Mouse (Mus musculus): ENCODE data around the gene 1700020N01Rik. TPM values are rescaled to one million over a fixed set of nuclear protein-coding genes. Genes with fewer than 3 reads are reported as not detected.

1700020N01Rik gene
- total and polyA plus RNA-seq, 3 experiments, result not detected

DNA sequence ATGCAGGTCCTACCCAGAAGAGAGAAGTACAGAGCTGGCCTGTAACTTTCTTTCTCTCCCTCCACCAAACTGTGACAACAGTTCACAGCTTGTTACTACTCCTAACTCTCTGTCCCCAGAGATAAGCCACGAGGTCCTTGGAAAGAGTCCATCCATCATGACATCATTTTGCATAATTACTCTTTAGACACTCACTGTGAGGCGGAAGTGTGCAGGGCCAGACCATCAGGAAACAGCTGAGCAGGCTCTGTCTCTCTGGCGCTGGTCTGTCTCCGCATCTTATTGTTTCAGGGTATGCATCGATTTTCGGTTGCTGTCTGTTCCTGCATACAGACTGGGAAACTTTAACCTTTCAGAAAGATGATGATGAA, 43.8 kb downstream of the 1700020N01Rik start:
- TF ChIP-seq POLR2AphosphoS5 (IDR thresholded peaks at IDR 0.05; ENCODE audit: insufficient replicate concordance, low read depth, low read length) (no peak), TAL1 (conservative IDR thresholded peaks at IDR 0.05; ENCODE audit: low read depth, low read length) (no peak), GATA1 (IDR thresholded peaks at IDR 0.05; ENCODE audit: borderline replicate concordance, low read length) (no peak), CTCF (IDR thresholded peaks at IDR 0.05; ENCODE audit: low read depth, low read length) (no peak), GATA2 (IDR thresholded peaks at IDR 0.05; ENCODE audit: borderline replicate concordance, low read depth, low read length) (no peak)

DNA sequence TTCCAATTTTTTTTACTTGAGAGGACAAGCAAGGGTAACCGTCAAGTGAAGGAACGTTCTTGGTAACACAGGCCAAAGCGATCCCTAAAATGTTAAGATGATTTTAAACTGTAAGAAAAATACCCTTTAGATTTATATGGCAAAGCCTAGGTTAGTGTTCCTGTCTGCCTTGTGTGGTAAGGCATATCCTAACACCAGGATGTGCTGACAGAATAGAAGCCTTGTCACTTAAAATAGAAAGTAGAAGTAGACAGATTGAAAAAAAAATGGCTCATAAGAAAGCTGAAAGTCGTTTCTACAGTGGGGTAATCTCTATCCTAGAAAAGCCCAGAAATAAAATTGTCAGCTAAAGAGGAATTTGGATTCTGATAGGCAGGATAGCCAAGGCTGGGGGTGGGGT, 58.4 kb downstream of the 1700020N01Rik start:
- DNase-seq (ENCODE audit: low spot score), result no peak
- H3K36me3 ChIP-seq (replicated peaks), result no peaks in the 10 kb centered on the region
- ATAC-seq (ENCODE audit: extremely low read depth, insufficient number of reproducible peaks, low FRiP score, poor library complexity, severe bottlenecking), result no peak
- TF ChIP-seq CTCF (IDR thresholded peaks at IDR 0.05; ENCODE audit: low read depth, low read length) (no peak), POLR2AphosphoS5 (IDR thresholded peaks at IDR 0.05; ENCODE audit: insufficient replicate concordance, low read depth, low read length) (no peak), GATA1 (IDR thresholded peaks at IDR 0.05; ENCODE audit: borderline replicate concordance, low read length) (no peak), TAL1 (conservative IDR thresholded peaks at IDR 0.05; ENCODE audit: low read depth, low read length) (no peak), GATA2 (IDR thresholded peaks at IDR 0.05; ENCODE audit: borderline replicate concordance, low read depth, low read length) (no peak)
- H3K4me3 ChIP-seq (ENCODE audit: low read depth, low read length), result no peak overlapping the region
- 0 out of 2 replicates have a peak, but pooled peaks cover 2% of the 10 kb centered on the region for H3K27me3 ChIP-seq (ENCODE audit: insufficient read depth, low read length)
- H3K9me3 ChIP-seq (replicated peaks), result no peaks in the 10 kb centered on the region
- H3K4me1 ChIP-seq (ENCODE audit: insufficient read depth, low read depth, low read length), result peaks cover 11% of the 10 kb centered on the region; the same call in 1 of the 2 replicates

More for the DNA sequence above, 43.8 kb downstream of the 1700020N01Rik start:
- Histone ChIP-seq H3K4me1 (ENCODE audit: insufficient read depth, low read depth, low read length) (peaks cover 32% of the 10 kb centered on the region), H3K4me3 (ENCODE audit: low read depth, low read length) (no peak overlapping the region), H3K9me3 (replicated peaks) (no peaks in the 10 kb centered on the region), H3K36me3 (replicated peaks) (no peaks in the 10 kb centered on the region), H3K27me3 (ENCODE audit: insufficient read depth, low read length) (no peaks in the 10 kb centered on the region)
- no peak for DNase-seq (ENCODE audit: low spot score)
- ATAC-seq (ENCODE audit: extremely low read depth, insufficient number of reproducible peaks, low FRiP score, poor library complexity, severe bottlenecking), result no peak

DNA sequence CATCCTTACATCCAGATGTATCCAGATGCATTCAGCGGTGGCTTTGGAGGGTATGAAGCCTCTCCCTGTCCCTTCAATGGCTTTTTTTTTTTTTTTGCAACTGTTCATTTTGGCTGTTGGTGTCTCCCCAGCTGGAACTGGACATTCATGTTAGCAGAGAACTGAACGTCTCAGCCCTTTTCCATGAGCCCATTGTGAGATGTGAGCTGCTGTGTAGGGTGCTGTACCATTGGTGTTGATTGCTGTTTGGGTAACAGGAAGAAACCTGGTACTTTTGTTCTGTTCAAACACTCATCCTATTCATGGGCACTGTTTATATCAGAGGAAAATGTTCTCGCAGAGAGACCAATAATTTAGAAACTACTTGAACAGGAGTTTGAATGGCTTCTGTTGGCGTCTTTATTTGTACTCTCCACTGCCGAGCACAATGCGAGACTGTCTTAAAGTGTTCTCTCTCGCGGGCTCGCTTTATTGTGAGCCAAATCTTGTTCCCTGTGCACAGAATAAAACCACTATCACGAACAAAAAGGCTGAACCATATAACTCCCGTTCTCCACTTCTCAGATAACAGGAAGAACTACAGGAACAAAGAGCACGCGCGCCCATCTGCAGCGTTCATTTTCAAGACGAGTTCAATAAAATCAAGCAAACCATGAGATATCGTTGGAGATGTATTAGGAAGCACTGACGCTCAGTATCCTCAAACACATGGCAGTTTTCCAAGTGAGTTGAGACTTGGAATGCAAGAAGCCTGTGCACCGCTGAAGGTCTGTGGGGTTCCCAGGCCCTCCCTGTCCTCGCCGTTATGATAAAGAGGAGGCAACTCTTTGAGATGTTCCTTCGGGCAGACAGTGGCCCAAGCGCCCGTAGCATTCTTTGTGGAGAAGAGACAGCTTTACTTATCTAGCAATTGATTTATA, 59.7 kb downstream of the 1700020N01Rik start:
- Histone ChIP-seq H3K4me3 (ENCODE audit: low read depth, low read length) (no peak overlapping the region), H3K9me3 (replicated peaks) (no peaks in the 10 kb centered on the region), H3K4me1 (ENCODE audit: insufficient read depth, low read depth, low read length) (peaks cover 11% of the 10 kb centered on the region; the same call in 1 of the 2 replicates), H3K36me3 (replicated peaks) (no peaks in the 10 kb centered on the region), H3K27me3 (ENCODE audit: insufficient read depth, low read length) (0 out of 2 replicates have a peak, but pooled peaks cover 2% of the 10 kb centered on the region)
- TF ChIP-seq CTCF (IDR thresholded peaks at IDR 0.05; ENCODE audit: low read depth, low read length) (no peak), POLR2AphosphoS5 (IDR thresholded peaks at IDR 0.05; ENCODE audit: insufficient replicate concordance, low read depth, low read length) (no peak), TAL1 (conservative IDR thresholded peaks at IDR 0.05; ENCODE audit: low read depth, low read length) (no peak), GATA1 (IDR thresholded peaks at IDR 0.05; ENCODE audit: borderline replicate concordance, low read length) (no peak), GATA2 (IDR thresholded peaks at IDR 0.05; ENCODE audit: borderline replicate concordance, low read depth, low read length) (no peak)
- no peak for ATAC-seq (ENCODE audit: extremely low read depth, insufficient number of reproducible peaks, low FRiP score, poor library complexity, severe bottlenecking)
- DNase-seq (ENCODE audit: low spot score), result no peak

- no peak for DNase-seq (ENCODE audit: low spot score)
- no peak for ATAC-seq (ENCODE audit: extremely low read depth, insufficient number of reproducible peaks, low FRiP score, poor library complexity, severe bottlenecking)
- H3K9me3 ChIP-seq (replicated peaks), result no peaks in the 10 kb centered on the region
- H3K4me1 ChIP-seq (ENCODE audit: insufficient read depth, low read depth, low read length), result peaks cover 11% of the 10 kb centered on the region; the same call in 1 of the 2 replicates
- no peaks in the 10 kb centered on the region for H3K36me3 ChIP-seq (replicated peaks)
- no peak overlapping the region for H3K4me3 ChIP-seq (ENCODE audit: low read depth, low read length)
- 0 out of 2 replicates have a peak, but pooled peaks cover 2% of the 10 kb centered on the region for H3K27me3 ChIP-seq (ENCODE audit: insufficient read depth, low read length)
- TF ChIP-seq CTCF (IDR thresholded peaks at IDR 0.05; ENCODE audit: low read depth, low read length) (no peak), POLR2AphosphoS5 (IDR thresholded peaks at IDR 0.05; ENCODE audit: insufficient replicate concordance, low read depth, low read length) (no peak), TAL1 (conservative IDR thresholded peaks at IDR 0.05; ENCODE audit: low read depth, low read length) (no peak), GATA2 (IDR thresholded peaks at IDR 0.05; ENCODE audit: borderline replicate concordance, low read depth, low read length) (no peak), GATA1 (IDR thresholded peaks at IDR 0.05; ENCODE audit: borderline replicate concordance, low read length) (no peak)
Observed at GRCm38 (mm10) chr10:21653469-21653868, 60.5 kb downstream of the 1700020N01Rik start.

DNA sequence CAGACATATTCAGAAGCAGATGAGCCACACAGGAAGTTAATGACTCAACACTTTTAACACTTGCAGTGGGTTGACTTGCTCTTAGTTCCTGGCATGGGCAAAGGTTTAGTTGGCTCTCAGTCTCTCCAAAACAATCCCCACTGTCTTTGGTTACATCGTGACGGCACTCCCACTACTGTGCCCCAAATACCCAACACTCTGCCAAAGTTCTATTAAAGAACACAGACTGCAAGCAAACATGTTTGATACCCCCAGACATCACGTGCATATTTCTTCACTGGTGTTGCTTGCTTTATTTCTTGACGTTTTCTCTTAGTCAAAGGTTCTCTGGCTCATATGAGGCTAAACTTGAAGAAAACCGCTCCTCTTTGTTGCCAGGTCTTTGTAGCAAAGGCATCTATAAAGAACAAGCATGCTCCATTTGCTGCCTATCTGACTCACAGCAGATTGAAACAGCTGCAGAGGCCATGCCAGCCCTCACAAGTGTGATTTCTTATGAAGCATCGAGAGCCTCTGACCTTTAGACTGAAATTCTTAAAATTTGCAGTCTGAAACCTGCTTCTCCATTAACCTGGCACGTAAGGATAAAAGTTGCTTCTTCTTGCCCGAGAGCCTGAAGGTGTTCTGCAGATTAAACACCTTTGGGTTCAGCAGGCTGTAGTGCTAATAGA, 66.8 kb downstream of the 1700020N01Rik start:
- H3K36me3 ChIP-seq (replicated peaks), result no peaks in the 10 kb centered on the region

GRCm38 (mm10) chr10:21668976-21669375, 76.0 kb downstream of the 1700020N01Rik start:
- no peaks in the 10 kb centered on the region for H3K27me3 ChIP-seq (ENCODE audit: insufficient read depth, low read length)

More for the DNA sequence above, 66.8 kb downstream of the 1700020N01Rik start:
- no peak for DNase-seq (ENCODE audit: low spot score)
- Histone ChIP-seq H3K27me3 (ENCODE audit: insufficient read depth, low read length) (0 out of 2 replicates have a peak, but pooled peaks cover 2% of the 10 kb centered on the region), H3K4me3 (ENCODE audit: low read depth, low read length) (no peak overlapping the region), H3K9me3 (replicated peaks) (no peaks in the 10 kb centered on the region), H3K4me1 (ENCODE audit: insufficient read depth, low read depth, low read length) (peaks cover 6% of the 10 kb centered on the region)
- ATAC-seq (ENCODE audit: extremely low read depth, insufficient number of reproducible peaks, low FRiP score, poor library complexity, severe bottlenecking), result no peak
- TF ChIP-seq TAL1 (conservative IDR thresholded peaks at IDR 0.05; ENCODE audit: low read depth, low read length) (no peak), POLR2AphosphoS5 (IDR thresholded peaks at IDR 0.05; ENCODE audit: insufficient replicate concordance, low read depth, low read length) (no peak), CTCF (IDR thresholded peaks at IDR 0.05; ENCODE audit: low read depth, low read length) (no peak), GATA2 (IDR thresholded peaks at IDR 0.05; ENCODE audit: borderline replicate concordance, low read depth, low read length) (no peak)

More at GRCm38 (mm10) chr10:21668976-21669375, 76.0 kb downstream of the 1700020N01Rik start:
- Histone ChIP-seq H3K4me3 (ENCODE audit: low read depth, low read length) (no peak overlapping the region), H3K36me3 (replicated peaks) (no peaks in the 10 kb centered on the region), H3K4me1 (ENCODE audit: insufficient read depth, low read depth, low read length) (no peaks in the 10 kb centered on the region), H3K9me3 (replicated peaks) (no peaks in the 10 kb centered on the region)
- DNase-seq (ENCODE audit: low spot score) (no peak), ATAC-seq (ENCODE audit: extremely low read depth, insufficient number of reproducible peaks, low FRiP score, poor library complexity, severe bottlenecking) (no peak)
- TF ChIP-seq GATA2 (IDR thresholded peaks at IDR 0.05; ENCODE audit: borderline replicate concordance, low read depth, low read length), result no peak
- no peak for TF ChIP-seq CTCF (IDR thresholded peaks at IDR 0.05; ENCODE audit: low read depth, low read length)
- no peak for TF ChIP-seq POLR2AphosphoS5 (IDR thresholded peaks at IDR 0.05; ENCODE audit: insufficient replicate concordance, low read depth, low read length)
- TF ChIP-seq GATA1 (IDR thresholded peaks at IDR 0.05; ENCODE audit: borderline replicate concordance, low read length), result no peak
- TF ChIP-seq TAL1 (conservative IDR thresholded peaks at IDR 0.05; ENCODE audit: low read depth, low read length), result no peak

Data from G1E (cell line).